Mouse (Mus musculus) embryo, embryonic 9.5 days (tissue): ENCODE data around the gene Golt1b.
A peak's percentile ranks its signal among the peaks of the same experiment; 100 is the strongest.
"Not testable (repeated sequence)": the region's sequence is repeated elsewhere in the genome, so short reads cannot be mapped to it uniquely, and the experiment has no call there.

ENCODE experiments used
- DNase-seq: peaks from one replicate; pipeline ENCODE4 v3.0.0-alpha.2; 2017; ENCODE audit errors: extremely low spot score

Gene Golt1b

DNA sequence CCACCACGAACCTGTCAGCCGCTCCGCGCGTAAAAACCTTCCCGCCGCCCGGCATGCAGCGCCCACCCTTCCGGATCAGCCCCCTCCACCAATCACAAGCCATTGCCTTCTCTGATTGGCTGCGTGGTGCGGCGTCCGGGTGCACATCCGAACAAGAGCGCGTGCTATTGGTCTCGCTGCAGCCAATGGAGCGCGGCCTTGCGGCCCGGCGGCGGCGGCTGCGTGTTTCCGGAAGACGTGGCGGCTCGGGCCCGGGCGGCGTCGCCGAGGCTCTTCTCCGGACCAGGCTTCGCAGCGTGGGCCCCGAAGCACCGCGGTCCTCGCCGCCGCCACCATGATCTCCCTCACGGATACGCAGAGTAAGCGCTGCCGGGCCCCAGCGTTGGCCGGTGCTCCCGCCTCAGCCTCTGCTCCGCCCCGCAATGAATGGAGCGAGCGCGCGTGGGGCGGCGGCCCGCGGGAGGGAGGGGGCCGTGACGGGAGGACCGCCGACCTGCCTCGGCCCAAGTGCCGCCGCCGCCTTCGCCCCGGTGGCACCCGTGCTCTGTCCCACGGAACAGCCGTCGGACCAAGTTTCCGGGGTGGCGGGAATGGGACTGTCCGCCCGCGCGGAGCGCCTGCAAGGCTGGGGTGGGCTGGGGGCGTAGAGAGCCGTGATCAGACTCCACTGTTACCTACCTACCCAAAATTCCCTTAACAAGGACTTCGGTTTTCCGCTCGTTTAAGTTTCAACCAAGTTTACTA is at the start of gene Golt1b, which contains the start of gene Recql:
Gene Golt1b, plus strand, starts transcription at position 211 of the 744 bp plus-strand sequence.
Gene Recql, minus strand, starts transcription at position 77 of the 744 bp plus-strand sequence.
- DNase-seq = peak; percentile 97

GRCm38 (mm10) chr6:142338961-142339360 is 48.1 kb upstream of the Golt1b start:
- DNase-seq = no peak

DNA sequence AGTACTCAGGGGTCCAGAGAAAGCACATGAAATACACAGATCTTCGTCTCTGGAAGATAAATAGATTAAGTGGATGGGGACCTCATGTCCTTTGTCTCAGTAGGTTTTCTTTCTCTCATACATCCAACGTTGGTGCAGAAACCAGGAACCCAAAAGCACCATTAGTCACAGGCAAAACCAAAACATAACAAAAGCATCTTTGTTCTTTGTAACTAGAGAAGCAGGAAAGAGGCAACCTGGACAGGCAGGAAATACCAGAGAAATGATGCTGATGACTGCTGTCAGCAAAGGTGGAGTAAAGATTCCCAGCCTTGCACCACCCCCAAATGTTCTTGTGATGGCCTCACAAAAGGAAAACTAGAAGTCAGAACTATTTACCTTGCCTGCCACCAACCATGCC is 47.4 kb upstream of the Golt1b start:
- DNase-seq = no peak

DNA sequence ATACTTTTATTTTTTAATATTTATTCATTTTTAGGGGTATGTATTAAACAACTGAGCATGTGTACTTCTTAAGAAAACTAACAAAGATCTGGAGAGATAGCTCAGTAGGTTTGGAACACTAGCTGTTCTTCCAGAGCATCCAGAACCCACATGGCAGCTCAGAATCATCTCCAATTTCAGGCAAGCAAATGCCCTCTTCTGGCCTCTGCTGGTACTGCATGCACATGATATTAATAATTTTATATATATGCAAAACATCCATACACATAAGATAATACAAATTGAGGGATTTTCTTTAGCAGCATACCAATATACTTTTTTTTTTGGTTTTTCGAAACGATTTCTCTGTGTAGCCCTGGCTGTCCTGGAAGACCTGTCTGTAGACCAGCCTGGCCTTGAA is 43.5 kb upstream of the Golt1b start:
- DNase-seq = peak; percentile 37

- peak; percentile 89 for DNase-seq
Measured at GRCm38 (mm10) chr6:142345440-142346038, 41.5 kb upstream of the Golt1b start, which contains the start of gene Pyroxd1. Gene Pyroxd1, plus strand, starts transcription at chr6:142345654.

DNA sequence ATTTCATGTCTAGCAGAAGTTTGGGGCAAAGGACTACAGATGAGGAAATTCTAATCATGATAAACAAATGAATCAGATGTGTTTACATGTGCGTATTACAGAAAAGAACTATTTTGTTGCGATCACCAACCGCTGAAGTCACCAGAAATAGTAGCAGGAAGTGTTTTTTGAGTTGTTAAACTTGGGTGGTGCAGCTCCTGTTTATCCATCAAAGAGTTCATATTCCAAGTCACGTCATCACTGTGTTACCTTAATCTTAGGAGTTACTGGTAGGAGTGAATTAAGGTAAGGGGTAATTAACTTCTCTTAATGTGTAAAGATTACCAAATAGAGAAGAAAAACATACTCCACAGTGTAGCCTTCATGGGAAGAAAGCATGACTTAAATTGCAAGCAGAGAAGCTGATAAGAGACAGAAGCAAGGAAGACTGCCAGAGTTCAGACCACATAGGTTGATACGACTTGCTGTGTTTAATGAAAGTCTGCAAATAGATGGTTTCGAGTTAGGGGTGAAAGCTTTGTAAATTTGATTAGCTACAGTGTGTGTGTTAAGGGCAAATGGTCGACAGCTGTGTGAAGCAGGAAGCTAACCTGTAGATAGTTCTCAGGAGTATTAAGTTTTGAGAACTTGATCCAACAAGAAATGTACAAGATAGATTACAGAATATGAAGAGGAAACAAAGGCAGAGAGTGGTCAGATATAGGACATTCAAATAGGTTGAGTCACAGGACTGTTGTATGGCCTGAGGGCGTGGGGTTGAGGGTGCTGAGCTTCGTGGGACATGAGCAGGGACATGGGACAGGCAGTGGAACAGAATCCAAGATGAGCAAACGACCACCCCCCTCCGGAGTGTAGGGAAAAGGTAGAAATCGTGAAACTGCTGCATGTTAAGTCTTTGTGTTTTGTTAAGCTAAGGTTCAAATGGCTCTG is 40.6 kb upstream of the Golt1b start:
- no peak for DNase-seq

DNA sequence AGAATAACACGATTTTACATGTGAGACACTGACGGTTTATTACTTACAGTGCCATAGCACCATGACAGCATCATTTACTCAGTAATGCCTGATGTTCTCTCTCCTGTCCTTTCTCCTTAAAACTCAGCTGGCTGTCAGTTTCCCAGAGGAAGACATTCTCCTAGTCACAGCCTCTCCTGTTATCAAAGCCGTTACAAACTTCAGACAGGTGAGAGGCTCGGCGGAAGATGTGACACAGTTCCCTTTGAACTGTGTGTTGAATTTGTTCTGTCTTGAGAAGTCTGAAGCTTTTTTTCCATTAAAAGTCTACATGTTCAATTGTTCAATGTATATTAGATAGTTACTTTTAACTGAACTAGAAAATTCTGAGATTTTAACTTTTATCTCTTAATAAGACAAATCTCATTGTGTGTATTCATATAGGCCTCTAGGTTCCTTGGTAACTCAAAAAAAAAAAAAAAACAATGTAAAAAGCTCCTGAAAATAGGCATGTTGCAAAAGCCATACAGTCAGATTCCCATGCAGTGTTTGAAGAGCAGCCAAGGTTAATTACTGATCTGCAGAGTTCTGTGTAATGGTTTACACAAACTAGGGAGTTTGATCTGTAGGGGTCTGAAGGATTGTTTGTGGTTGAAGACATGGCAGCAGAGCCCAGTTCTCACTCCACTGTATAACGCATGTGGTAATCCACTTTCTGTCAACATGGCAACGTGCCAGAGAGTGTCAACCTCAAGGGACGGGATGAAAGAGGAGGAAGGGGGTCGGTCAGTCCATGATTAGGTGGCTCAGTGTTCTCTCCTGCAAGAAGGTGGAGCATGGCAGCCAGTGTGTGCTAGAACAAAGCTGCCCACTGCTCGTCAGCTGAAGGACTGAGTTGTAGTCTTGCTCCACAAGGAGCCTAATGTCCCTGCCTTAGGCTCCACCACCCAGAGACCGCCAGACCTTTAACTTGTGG is 39.3 kb upstream of the Golt1b start:
- no peak for DNase-seq

DNA sequence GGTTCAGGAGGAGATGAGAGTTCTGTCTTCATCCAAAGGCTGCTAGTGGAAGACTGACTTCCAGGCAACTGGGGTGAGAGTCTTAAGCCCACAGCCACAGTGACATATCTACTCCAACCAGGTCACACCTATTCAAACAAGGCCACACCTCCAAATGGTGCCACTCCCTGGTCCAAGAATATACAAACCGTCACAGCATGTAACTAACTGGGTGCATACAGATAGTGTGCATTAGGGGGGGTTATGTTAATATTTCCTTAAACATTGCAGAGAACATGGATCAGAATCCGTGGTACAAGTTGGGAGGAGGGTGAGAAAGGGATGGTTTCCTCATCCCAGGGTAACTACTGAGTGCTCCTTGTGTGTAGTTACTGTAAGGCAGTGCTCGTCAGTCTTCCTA is 34.9 kb upstream of the Golt1b start:
- not testable (repeated sequence) for DNase-seq

GRCm38 (mm10) chr6:142357106-142357505 is 29.9 kb upstream of the Golt1b start:
- no peak for DNase-seq

DNA sequence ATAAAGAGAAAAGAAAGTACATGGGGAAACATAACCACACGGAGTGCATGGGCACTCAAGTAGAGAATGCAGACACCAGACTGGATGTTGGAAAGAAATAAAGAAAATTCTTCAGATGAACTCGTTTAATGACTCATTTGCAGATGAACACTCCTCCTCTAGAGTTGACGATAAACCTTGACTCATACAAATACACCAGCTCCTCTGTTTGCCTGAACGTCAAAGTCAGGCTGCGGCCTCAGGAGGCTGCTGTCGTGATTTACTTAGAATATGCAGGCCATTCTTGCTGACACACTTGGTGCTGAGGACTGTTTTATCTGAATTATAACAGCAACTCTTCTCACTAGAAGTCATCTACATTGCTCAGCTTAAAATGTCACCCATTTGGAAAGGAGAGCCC is 25.0 kb upstream of the Golt1b start:
- DNase-seq = no peak

DNA sequence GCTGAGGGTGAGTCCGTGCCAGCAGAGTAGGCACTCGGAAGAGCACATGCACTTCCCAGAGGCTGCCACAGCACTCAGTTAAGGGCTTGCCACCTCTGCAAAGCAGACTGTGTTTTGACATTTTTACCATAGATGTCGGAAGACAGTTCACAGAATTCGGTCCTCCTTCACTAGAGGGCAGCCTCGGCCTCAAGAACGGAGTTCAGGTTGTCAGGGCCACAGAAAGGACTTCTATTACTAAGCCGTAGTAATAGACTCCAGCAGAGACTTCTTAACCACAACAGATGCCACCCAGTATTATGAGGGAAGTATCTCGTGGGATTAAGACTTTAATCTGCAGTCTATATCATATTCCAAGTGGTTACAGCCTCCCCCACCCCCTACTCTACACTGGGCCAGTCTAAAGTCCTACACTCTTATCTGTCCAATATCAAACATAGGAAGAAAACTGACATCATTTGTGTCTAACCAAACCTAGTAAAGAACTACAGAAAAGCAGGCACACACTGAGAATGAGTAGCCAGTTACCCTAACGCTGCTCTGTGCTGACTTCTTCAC is 23.9 kb upstream of the Golt1b start:
- DNase-seq = no peak

- DNase-seq = no peak
Measured at GRCm38 (mm10) chr6:142365742-142366472, 21.1 kb upstream of the Golt1b start.

DNA sequence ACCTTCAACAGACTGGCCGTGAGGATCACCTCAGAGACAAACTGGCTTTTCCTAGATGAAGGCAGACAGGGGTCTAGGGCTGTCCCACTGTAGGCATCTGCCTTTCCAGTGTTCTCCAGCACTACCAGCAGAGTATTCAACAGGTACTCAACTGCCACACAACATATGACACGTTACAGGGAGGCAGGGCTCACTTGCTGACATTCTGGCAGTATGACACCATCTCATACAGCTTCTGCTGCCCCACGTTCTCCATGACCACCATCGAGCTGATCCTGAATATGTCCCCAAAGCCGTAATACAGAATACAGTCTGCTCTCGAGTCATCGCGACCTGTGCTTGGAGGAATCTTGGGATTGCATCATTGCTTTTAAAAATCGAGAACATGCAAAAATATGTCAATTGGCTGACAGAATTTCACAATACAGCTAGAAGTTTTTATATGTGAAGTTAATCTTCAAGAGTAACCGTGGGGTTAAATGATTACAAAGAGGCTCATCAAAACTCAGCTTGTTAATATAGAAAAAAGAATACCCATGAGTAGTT is 20.5 kb upstream of the Golt1b start:
- DNase-seq = no peak

GRCm38 (mm10) chr6:142367565-142367964 is 19.5 kb upstream of the Golt1b start:
- no peak for DNase-seq

DNA sequence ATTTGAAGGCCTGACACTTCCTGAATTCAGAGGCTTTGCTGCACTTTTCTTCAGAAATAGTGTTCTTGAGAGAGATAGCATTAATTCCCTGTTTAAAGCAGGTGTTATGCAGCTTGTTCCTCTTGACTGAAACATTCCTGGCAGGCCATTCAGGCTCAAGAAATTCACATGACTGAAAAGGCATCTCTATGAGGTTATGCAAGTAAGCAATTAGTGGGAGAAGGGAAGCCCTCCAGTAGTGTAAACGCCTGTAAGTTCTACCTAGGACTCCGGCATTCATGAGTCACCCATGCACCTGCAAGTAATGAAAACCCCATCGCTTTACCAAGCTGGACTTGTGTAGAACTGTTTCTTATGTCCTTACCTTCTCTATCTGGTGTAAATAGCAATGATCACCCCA is 17.5 kb upstream of the Golt1b start:
- no peak for DNase-seq

DNA sequence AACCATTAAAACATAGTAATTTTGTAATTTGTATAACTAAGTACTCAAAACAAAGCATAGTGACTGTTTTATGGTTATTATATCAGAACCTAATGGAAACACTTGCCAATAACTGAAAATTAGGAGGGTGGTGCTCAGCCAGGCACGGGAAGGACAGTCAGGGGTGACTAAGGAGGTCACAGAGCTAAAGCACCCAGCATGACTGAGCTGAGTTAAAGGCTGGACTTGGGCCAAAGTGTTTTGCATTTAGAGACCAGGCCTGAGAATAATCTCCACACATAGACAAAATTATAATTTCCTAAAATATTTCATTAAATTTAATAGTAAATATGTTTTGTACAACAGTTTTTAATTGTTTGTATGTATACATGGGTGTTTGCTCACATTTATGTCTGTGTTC is 9.9 kb upstream of the Golt1b start:
- DNase-seq = no peak

DNA sequence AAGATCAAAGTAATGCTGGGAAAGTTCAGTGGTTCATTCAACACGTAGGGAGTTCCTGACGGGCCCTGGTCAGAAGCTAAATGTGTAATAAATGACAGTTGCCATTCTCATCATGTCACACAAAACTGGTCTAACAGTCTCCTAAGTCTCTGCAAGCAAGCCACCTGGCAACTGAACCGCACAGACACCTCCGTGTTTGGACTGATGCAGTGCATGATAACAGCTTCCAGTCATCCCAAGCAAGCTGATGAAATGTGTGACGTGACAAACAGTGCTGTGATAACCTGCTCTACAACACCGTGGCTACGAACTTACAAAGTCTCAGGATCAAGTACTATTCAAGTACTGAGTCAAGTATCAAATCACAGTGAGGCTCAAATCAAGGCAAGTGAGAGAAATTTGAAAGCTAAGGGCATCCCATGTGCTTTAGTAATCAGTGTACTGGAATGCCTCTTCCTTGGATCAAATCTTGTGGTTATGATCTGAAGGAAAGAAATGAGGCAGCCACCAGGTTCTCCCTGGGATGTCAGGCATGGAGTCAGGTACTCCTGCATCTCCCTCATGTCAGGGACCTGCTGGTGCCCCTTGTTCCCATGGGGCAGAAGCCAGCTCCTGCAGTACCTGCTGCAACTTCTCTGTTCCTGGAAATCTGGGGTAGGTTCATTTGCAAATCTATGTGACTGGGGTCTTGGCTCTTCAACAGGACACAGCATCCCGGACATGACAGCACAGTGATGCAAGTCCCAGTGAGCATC is 8.3 kb upstream of the Golt1b start:
- DNase-seq = no peak

DNA sequence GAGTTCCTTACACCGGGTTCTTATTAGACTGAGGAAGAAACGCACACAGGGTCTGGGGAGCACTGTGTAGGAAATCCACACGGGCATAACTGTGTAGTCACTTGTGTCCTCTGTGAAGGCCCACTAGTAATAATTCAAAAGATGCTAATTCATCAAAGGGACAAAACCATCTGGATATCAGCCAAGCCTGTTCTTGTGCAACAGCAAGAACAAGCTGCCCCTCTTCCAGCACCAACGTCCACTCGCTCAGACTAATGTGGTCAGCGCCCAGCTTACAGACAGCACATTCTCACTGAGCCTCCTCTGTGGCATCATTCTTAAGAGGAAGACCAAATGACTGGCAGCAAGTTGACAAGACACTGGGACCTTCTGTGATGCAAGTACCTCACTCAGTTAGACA is 7.1 kb upstream of the Golt1b start:
- no peak for DNase-seq

GRCm38 (mm10) chr6:142381615-142382014 is 5.4 kb upstream of the Golt1b start:
- DNase-seq = no peak
